Mouse (Mus musculus): Measurements from ENCODE around the gene Fam3c.

DNA sequence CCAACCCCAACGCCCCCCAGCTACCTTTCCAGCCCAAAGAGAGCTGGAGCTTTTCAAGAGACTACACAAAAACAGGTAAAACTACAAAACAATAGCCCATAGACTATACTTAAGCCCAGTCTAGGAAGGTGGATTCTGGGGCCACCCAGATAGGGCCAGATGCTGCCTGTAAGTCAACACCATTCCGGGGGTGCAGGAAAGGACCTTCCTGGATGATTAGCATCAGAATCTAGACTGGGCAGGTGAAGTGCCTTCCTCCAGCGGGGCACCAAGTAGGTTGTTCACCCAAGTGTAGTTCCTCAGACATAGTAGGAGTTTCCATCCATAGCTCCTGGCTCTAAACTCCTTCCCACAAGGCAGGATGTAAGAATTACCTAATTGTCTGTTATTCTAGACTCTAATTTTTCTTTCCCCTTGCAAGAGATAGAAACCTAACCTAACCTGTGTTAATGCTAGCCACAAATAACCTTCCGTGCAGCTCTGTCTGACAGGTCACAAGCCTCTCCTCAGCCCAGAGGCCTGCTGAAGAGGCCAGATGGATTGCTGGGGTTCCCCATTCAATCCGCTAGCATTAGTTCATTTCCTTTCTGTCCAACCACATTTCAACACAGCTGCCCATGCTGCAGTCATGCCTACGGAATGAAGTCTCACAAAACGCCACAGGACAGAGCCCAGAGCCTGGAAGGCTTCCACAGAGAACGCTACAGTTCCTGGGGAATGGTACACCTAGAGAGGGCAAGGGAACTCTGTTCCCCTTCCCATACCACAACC lies 8.7 kb downstream of the Fam3c start:
- TF ChIP-seq CTCF (IDR thresholded peaks at IDR 0.05; ENCODE audit: borderline replicate concordance, control insufficient read depth, extremely low read depth, insufficient read depth, low read length, poor library complexity): no peak
- no peak for TF ChIP-seq POLR2A (IDR thresholded peaks at IDR 0.05; ENCODE audit: control insufficient read depth, extremely low read depth, insufficient read depth, low read length, poor library complexity)
